Mouse (Mus musculus) c-Kit-positive CD71-positive TER-119-negative erythroid progenitor cells, embryonic 14.5 days (primary cell): Measurements from ENCODE around the gene Ten1.

ENCODE experiments used
- DNase-seq: peaks from one replicate; pipeline ENCODE4 v3.0.0-alpha.2; 2013; ENCODE audit warnings: low read depth

Gene Ten1

GRCm38 (mm10) chr11:116196866-116197583 lies 1.6 kb upstream of the Ten1 start:
- DNase-seq = no peak

GRCm38 (mm10) chr11:116197584-116197906 lies 1.1 kb upstream of the Ten1 start:
- no peak for DNase-seq

DNA sequence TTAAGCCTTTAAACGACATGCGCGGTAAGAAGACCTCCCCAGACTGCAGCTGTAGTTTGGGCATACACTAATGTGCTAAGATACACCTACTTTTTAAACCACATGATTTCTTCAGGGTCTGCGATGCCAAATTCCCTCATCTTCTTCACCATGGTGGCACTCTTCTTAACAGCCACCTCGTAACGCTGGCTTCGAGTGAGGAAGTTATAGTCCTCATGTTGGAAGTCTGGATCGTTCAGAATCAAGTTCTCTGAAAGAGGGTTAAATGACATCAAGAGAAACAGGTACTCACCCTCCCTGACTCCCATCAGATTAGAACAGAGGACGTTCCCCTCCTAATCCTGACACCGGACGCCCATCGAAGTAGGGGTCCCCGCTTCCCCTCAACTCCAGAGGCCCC lies 523 bp upstream of the Ten1 start:
- no peak for DNase-seq

DNA sequence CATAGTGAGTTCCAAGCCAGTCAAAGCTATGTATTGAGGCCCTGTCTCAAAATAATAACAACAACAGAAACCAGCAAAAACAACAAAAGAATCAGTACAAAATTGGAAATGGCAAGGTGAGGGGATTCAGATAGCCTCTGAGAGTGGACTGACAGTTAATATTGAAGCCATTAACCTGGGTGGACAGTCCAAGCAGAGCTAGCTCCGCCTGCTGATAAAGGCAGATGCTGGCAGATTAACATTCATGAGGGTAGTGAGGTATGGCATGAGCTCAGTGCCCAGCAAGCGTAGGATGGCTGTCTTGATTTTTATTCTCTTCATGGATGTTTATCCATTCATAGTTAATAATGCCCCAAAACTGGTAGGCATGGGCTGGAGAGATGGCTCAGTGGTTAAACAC lies 2.5 kb downstream of the Ten1 start:
- DNase-seq = no peak

GRCm38 (mm10) chr11:116203150-116203549 lies 4.5 kb downstream of the Ten1 start:
- no peak for DNase-seq

DNA sequence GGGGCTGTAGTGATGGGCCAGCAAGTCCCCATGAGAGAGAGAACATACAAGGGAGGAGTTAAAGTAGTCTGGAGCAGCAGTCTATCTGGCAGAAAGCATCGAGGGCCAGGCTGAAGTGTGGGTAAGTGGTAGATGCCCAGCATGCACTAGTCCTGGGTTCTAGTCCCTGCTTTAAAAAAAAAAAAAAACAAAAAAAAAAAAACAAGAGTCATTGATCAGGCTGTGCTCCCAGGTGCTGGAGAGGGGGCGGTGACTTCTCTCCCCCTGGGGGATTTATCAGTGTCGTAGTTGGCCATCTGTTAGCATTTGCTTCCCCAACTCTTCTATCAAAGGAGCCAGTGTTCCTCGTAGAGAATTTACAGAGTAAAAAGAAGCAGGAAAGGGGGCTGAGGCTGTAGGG lies 8.0 kb downstream of the Ten1 start:
- DNase-seq = no peak

DNA sequence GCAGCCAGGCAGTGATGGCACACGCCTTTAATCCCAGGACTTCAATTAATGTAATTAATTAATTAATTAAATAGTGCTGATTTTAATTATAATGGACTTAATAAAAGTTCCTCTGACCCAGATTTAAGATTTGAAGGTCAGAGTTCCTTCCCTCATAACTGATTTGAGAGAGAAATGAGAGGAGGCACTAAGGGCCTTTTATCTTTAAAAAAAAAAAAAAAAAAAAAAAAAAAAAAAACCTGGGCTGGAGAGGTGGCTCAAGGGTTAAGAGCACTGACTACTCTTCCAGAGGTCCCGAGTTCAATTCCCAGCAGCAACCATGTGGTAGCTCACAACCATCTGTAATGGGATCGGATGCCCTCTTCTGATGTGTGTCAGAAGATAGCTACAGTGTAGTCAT lies 10.0 kb downstream of the Ten1 start:
- DNase-seq = no peak

DNA sequence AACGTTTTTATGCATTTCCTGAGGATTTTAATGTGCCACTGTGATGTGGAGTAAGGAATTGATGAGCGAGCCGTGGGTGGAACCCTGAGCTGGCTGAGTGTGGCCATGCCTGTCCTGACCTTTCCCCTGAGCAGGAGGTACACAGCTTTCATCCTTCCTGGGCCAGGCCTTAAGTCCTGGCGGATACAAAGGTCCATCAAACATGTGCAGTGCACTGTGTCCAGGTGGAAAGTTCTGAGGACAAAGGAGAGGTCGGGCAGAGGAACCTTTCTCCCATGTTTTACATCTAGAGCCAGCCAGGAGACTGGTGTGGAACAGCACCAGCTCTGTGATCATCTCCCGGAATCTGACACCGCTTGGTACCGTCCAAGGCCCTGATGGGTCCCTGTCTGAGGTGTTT lies 10.6 kb downstream of the Ten1 start:
- no peak for DNase-seq

GRCm38 (mm10) chr11:116210696-116211095 lies 12.0 kb downstream of the Ten1 start:
- no peak for DNase-seq

- DNase-seq = no peak
Measured at GRCm38 (mm10) chr11:116212847-116213246, 14.2 kb downstream of the Ten1 start.

DNA sequence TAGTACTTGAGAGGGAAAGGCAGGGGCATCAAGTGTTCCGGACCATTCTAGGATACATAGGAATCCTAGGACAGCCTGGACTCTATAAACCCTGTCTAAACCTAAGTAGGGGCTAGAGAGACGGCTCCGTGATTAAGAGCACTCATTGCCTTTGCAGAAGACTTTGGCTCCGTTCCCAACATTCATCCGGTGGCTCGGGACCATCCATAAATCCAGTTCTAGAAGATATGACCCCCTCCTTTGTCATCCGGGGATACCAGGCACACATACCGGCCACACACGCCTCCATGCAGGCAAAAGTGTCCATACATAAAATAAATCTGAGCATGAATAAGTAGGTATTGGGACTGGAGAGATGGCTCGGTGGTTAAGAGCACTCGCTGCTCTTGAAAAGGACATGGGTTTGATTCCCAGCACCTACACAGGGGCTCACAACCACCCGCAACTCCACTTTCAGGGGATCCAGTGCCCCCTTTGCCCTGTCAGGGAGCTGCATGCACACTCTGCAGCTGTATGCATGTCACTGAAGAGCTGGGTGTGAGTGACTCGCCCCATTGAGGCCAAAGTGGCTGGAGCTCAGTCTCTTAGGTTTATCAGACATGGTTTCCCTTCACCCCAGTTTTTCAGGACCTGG lies 15.3 kb downstream of the Ten1 start:
- DNase-seq = no peak

GRCm38 (mm10) chr11:116215181-116215580 lies 16.5 kb downstream of the Ten1 start:
- no peak for DNase-seq

- DNase-seq = no peak
Measured at GRCm38 (mm10) chr11:116215991-116216390, 17.3 kb downstream of the Ten1 start.

DNA sequence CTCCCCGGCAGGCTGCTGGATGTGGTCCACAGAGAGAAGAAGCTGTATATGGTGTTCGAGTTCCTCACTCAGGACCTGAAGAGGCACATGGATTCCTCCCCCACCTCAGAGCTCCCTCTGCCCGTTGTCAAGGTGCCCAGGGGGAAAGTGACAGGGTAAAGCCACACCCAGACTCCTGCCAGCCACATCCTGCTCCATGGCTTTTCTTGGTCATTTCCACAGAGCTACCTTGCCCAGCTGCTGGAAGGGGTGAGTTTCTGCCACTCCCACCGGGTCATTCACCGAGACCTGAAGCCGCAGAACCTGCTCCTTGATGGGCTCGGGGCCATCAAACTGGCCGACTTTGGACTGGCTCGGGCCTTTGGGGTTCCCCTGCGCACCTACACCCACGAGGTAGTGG lies 17.9 kb downstream of the Ten1 start:
- no peak for DNase-seq

- no peak for DNase-seq
Measured at GRCm38 (mm10) chr11:116218263-116218662, 19.6 kb downstream of the Ten1 start.

GRCm38 (mm10) chr11:116218737-116219400 lies 20.2 kb downstream of the Ten1 start:
- DNase-seq = no peak

DNA sequence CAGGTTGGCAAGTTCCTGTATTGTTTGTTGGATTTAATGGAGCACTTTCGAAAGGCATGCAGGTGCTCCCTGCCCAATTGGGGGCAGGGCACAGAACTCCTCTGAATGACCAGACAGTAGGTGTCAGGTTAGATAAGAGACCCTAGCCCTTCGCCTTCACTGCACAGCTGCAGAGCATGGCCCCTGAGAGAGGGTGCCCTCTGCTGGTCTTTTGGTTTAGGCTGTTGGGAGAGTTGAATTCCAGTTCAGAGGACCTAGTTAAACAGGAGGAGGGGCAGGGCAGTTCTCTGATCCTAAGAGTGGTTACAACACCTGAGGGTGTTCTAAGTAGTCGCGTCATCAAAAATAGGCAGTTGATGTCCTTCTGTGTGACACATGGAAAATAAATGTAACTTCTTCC lies 21.2 kb downstream of the Ten1 start:
- DNase-seq = peak; percentile 54

DNA sequence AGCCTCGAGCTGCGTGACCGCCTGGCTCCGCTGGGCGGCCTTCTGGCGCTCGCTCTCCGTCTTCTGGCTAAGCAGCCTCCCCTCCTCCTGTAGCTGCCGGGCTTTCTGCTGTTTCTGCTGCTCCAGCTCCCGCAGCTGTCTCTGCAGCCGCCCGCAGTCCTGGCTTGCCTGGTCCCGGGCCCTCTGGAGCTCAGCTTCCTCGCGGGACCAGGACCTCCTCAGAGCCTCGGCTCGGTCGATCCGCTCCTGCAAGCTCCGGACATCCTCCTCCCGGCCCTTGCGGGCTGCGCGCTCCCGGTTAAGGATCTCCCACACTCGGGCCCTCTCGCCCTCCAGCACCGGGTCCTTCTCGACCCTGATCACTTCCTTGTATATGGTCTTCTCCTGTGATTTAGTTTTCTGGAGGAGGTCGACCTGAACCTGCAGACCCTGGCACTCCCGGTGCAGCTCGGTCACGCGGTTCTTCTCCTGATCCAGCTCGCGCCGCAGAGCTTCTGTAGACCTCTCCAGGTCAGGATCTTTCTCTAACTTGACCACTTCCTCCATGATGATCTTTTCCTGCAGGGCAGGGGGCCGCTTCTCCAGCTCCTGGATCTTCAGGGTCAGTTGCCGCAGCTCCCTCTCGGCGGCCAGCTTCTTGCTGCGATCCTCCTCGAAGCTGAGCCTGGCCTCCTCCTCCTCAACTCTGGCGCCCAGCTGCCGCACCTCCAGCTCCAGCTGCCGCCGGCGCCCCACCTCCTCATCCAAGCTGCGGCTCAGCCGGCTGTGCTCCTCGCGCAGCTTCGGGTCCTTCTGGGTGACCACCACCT lies 23.5 kb downstream of the Ten1 start:
- DNase-seq = no peak

DNA sequence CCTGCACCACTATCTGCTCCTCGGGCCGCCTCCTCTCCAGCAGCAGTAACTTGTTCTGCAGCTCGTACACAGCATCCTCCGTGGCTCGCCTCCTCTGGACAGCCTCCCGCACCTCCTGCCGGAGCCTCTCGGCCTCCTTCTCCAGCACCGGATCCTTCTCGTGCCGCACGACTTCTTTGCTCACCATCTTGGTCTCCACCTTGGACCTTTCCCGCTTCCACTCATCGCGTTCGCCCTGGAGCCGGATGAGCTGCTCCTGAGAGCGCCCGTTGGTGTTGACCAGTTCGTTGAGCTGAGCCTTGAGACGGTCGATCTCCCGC lies 24.0 kb downstream of the Ten1 start:
- DNase-seq = no peak

DNA sequence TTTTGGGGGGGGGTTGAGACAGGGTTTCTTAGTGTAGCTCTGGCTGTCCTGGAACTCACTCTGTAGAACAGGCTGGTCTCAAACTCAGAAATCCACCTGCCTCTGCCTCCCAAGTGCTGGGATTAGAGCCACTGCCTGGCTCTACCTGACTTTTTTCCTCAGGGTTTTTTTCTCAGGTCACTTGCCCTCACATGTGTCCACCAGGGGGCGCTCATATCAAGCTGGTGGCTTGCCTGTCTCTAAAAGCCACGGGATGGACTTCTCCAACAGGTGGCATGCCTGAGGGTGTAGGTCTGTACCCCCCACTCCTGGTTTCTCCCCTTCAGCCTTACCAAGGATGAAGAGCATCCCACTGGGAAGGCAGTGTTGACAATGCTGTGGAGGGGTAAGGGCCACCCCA lies 27.8 kb downstream of the Ten1 start:
- DNase-seq = peak; percentile 75

DNA sequence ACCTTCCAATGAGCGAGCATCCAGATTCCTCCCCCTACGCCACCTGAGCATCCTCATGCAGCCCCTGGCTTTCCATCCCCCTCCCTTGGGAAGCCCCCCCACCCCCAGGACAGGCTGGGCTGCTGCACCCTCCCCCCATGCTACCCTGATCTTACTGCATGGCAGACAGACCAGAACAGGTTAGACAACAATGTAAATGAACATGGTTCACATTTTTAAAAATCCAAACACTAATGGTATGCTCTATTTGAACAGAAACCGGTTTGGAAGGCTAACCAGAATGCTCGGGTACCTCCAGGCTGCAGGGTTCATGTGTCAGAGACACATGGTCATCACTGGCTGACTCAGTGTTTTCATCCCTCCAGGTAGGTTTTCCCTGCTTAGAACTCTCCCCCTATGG lies 30.0 kb downstream of the Ten1 start:
- no peak for DNase-seq

DNA sequence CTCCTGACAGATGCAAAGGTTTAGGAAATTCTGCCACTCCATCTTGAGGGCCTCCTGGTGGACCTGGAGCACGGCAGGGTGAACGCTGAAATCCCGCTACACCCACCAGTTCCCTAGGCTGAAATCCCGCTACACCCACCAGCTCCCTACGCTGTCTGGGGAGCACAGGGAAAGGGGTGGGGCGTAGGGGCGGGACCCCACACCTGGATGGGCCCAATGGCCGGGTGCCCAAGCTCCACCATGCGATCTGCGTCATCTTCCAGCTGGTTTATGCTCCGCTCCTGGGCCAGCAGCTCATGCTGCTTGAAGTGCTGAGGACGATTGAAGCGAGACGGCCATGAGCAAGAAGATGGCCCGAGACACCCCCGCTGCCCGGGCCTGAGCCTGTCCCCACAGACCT lies 33.8 kb downstream of the Ten1 start:
- no peak for DNase-seq

DNA sequence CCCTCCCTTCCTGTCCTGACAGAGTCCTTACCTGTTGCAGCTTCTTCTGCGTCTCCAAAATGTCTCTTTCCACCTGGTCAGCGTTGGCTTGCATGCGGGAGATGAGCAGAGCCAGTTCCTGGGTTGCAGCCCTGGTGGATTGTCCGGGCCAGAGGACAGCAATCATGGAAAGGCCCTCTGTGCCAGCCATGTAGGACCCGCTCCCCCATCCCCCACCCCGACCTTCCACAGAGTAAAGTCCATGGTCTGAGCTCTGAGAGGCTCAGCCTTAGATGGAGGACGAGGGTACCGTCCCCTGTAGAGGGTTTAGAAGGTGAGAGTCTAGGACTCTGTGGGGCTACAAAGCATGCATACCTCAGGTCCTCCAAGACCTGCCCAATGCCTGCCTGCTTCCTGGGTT lies 36.2 kb downstream of the Ten1 start:
- DNase-seq = no peak
